Mouse (Mus musculus) heart, postnatal 10 days (tissue): ENCODE results near the gene Klrb1c. TPM values are rescaled to one million over a fixed set of nuclear protein-coding genes. Genes with fewer than 3 reads are reported as not detected.
"Not testable (repeated sequence)": the region's sequence is repeated elsewhere in the genome, so short reads cannot be mapped to it uniquely, and the experiment has no call there.

Experiments
- DNase-seq, 2 experiments: peaks; one replicate each; pipeline ENCODE4 v3.0.0; 2021
- intact Hi-C: fragments of 180-260 bp; cut with DNase I; formaldehyde crosslinking; loops from one replicate; pipeline ENCODE4 v1.15.1; 2025
- total RNA-seq, 2 experiments: library from RNA; stranded (reverse); gene quantifications; 2 replicates each; pipeline ENCODE4 v1.2.3; 2021

Klrb1c gene
- total RNA-seq, 2 experiments from 2014 or later = not detected

DNA sequence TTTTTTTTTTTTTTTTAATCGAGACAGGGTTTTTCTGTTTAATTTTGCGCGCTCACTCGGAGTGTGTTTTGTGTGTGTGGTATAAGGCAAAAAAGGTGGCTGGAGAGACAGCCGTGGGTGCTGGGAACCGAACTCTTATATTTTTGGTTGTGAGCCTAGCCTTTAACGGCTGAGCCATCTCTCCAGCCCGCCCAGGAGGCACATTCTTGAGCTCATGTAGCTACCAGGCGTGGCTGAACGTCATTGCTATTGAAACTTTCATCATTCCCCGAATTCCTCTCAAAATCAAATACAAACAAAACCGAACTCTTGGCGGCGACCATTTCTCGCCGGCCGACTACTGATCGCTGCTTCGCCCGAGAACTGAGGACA, 9.7 kb upstream of the Klrb1c start:
- intact Hi-C loops = not testable (repeated sequence)
- DNase-seq = peak; percentile 75 to 83

DNA sequence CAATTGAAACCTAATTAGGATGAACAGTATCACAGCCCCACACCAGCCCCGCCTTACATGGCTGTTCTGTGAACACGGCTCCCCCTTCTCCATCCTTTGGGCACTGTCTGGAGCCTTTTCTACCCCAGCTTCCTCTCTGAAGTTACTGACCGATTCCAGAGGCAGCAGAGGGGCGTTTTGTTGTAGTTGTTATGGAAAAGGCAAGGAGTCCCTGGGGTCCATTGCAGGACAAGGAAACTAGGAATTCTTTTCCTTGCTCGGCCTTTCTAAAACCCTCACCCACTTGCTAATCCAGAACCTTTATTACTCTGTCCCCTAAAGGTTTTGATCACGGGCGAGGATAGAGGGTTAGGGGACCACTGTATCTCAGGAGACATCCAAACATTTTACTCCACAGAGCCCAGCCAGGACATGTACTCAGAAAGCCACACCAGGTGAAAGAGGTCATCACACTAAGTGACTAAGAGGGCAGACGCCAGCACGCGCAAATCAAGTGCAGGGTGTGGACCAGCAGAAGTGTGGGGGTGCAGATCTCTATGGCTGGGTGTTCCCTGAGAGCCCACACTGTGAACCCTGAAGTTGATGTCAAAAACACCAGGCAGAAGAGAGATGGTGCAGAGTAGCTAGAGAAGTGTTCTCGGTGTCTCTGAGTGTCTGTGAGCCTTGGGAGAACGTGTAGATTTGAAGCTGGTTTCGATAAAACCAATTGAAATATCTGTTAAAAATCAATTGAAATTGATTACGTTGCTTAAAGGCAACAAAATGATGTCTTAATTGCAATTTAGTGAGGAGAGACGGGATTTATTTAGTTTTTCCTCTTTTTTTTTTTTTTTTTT, 9.1 kb upstream of the Klrb1c start:
- intact Hi-C loops = no loop called here
- peak; percentile 12 to 28 for DNase-seq

DNA sequence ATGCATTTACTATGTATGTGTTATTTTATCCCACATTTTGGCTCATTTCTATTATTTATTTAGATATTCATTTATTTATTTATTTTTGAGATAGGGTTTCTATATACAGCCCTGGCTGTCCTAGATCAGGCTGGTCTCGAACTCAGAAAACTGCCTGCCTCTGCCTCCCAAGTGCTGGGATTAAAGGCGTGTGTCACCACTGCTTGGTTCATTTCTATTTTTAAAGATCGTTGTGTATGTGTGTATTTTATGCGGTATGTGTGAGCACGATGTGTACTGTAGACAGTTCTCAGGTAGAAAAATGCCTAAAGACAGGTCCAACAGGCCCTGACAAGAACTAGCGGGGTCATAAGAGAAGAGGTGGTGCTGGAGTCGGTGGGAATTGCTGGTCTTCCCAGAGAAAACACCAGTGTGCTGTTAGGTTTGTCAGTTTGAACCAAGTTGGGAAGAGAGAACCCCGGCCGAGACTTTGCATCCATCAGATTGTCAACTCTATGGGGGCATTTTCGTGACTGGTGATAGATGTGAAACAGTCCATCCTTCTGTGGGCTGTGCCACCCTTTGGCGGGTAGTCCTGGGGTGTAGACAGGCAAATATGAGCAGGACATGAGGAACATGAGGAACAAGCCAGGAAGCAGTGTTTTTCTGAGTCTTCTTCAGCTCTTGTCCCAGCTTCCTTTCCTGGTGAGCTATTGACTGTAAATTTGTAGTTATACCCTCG, 8.3 kb upstream of the Klrb1c start:
- intact Hi-C loops = no loop called here
- no peak for DNase-seq

DNA sequence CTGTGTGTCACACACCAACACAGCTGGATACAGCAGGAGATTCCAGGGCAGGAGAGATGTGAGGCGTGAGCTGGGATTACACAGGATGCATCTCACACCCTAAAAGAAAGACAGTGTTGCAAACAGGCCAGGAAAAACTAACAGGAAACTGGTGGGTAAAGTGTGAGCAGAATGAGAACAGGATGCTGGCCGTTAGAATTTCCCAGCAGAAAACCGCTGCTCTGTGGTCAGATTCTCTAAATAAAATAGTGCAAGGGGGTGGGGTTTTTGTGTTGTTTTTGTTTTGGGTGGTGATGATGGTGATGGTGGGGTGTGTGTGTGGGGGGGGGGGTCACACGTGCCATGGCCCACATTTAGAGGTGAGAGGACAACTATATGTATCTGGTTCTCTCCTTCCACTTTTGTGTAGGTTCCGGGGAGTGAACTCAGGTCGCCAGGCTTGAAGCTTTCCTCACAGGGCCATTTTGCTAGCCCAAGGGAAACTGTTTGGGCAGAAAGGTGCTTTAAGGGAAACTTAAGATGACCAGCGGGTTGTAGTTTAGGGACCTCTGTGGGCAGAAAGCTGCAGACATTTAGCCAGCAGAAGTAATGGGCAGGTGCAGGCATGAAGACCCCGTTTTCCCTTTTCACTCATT, 7.4 kb upstream of the Klrb1c start:
- DNase-seq = no peak
- intact Hi-C loops = no loop called here

DNA sequence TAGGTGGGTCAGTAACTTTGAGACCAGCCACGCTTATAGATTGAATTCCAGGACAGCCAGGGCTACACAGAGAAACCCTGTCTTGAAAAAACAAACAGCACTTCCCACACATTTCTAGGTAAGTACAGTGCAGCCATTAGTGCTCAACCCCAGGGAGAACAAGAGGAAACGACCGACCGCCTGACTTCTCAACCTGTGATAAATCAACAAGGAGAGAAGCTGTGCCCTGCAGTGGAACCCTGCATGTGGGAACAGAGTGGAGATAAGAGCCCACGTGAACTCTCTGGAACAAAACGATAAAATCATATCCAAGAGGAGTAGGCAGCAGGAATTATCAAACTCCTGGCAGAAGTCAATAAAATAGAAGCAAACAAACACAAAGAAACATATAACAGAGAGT, 4.7 kb upstream of the Klrb1c start:
- intact Hi-C loops = no loop called here
- DNase-seq = no peak

DNA sequence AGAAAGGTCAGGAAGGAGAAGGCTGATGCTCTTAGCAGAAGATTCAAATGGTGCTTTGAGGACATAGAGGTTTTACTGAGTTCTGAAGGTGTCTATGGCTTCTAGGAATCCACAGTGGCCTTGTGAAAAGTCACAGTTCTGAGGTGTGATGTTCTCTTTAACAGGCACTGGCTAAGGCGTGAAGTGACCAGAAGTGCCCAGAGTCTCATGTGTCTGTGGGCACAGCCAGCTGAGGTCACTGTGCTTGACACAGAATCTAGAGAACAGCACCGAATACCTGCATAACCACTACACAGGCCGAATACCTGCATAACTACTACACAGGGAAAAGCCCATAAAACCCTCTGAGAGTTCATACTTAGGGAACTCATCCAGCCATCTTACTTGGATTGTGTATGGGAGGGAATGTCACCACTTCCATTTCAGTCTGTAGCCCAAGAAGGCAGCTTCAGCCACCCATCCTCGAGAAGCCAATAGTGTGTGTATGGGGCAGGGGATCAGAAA, 1.5 kb upstream of the Klrb1c start:
- intact Hi-C loops, DNase-seq: not testable (repeated sequence)

DNA sequence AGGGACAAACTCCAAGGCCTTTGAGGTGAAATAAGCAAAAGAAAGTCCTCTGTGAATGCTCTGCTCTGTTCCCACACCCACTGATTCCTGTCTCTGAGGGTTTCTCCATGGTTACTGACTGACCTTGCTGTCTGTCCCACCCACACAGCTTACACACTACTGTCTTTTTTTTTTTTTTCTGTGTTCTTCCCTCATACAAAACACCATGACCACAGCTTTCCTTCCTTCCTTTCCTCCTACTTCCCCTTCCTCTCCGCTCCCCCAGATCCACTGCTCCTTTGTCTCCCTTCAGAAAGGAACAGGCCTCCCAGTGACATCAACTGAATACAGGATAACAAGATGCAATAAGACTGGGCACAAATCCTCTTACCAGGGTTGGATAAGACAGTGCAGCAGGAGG, 498 bp downstream of the Klrb1c start:
- intact Hi-C loops = no loop called here
- DNase-seq = no peak

DNA sequence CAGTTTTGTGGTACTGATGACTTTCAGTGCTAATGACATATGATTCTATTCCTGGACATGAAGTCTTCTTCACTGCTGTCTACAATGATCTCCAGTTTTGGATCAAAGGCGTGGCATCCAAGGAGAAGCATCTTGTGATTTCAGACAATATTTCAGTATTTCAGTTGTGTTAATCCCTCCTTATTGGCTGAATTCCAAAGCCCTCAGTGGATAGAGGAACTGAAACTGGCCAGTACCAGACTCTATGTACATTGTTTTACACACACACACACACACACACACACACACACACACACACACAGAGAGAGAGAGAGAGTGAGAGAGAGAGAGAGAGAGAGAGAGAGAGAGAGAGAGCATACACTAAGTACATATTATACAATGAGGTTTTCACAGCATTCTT, 2.6 kb downstream of the Klrb1c start:
- intact Hi-C loops, DNase-seq: not testable (repeated sequence)

DNA sequence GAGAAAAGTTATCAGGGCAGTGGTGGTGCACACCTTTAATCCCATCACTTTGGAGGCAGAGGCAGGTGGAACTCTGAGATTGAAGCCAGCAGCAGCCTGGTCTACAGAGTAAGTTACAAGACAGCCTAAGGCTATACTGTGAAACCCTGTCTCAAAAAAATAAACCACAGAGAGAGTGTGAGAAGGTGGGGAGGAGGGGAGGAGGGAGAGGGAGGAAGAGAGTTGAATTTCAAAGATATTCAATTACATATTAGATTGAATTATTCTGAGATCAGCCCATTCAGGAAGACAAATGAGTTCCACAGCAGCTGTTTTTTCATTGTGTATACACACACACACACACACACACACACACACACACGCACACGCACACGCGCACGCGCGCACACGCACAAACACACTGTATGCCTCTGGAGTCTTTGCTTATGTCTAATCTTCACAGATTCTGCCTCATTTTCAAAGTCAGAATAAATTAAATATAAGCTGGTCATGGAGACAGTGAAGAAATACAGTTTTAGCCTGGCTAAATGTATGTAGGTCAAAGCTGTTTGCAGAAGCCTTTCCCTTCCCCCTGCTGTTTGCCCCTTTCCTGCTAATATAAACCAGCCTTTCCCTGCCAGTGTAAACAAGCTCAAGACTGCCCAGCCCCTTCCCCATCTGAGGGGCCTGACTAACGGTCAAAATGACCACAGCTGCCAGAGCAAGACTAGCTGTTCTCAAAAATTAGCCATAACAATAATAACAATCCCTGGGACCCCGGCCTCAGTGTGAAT, 19.3 kb downstream of the Klrb1c start:
- DNase-seq = no peak
- intact Hi-C loops = loop anchor here (10.0 kb wide), 1 partner anchor 335 kb away; the partner anchor contains the start of gene Fkbp4

DNA sequence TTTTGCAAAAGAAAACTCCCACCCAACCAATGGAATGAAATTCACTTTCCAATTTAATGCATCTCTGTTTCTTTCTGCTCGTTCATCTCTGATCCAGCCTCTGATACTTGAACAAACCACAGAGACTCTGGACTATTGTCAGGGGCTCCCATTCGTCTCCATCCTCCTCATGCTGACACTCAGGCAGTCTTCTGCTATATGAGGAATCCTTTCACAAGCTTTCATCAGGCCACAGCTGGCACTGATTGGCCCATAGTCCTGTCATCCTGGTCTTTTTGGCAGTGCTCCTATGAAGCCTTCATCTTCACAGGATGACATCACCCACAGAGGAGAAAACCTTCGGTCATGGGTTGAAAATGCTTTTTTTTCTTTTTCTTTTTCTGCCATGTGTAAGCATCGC, 21.0 kb downstream of the Klrb1c start:
- no peak for DNase-seq
- intact Hi-C loops = loop anchor here (10.0 kb wide), 1 partner anchor 333 kb away; the partner anchor contains the start of gene Fkbp4

DNA sequence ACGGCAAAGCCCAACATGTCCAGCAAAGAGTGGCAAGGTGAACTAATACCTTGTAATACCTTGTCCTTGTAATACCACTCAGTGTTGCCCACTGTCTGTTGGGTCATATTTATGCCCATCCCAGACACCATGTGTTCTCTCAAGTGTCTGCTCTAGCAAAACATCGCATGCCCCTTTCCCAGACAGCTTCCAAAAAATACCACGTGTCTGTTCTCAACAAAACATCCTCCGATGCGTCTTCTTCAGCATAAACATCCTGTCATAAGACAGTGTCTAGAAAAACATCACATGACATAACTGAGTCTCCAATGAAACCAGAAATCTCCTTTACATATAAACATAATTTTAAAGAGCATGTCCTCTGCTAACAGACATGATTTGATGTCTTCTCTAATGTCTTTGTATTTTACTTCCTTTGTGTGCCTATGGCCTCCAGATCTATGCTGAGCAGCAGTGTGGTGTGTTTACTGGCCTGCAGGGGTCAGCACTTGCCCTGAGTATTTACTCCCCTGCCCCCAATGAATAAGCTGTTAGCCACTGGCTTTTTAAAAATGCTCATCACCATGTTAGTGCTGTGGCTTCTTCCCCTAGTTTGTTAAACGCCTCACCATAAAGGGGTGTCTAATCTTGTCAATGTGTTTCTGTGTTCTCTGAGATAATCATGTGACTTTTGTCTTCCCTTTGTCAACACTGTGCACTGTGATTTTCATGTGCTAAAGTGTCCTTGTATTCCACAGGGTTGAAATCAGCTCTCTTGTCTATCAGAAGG, 22.3 kb downstream of the Klrb1c start:
- peak; percentile 55 to 57 for DNase-seq
- intact Hi-C loops = loop anchor here (1.0 to 10.0 kb wide), 2 partner anchors 40 to 332 kb away; partner anchors contain the start of gene Fkbp4

DNA sequence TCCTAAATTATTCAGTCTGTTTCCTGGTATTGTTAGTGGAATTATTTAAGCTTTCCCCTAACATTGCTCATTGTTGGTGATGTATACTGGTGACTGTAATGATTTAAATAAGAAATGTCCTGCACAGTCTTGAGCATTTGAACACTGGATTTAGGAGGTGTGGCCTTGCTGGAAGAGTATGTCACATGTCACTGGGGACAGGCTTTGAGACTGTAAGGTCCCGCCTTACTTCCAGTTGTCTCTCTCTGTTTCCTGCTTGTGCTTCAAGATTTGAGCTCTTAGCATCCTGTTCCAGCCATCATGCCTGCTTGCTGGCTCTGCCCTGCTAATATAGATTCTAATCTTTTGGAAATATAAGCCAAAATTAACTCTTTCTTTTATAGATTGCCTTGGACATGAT, 23.8 kb downstream of the Klrb1c start:
- no peak for DNase-seq
- intact Hi-C loops = loop anchor here (10.0 kb wide), 1 partner anchor 330 kb away; the partner anchor contains the start of gene Fkbp4

DNA sequence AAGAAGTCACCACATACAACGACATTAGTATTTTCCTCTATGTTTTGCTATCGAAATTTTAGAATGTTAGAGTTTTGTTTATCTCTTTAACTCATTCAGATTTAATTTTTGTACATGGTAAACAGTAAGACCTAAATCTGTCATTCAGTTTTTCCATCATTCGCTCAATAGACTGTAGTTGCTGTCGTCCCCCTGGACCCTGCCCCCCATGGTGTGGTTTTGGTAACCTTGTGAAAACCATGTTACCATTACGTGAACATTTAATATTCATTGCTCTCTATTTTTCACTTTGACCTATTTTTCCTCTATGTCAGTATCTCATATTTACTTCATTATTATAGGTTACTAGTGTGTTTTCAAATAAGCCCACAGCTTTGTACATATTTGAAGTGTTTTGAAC, 24.4 kb downstream of the Klrb1c start:
- no peak for DNase-seq
- intact Hi-C loops = loop anchor here (1.0 to 10.0 kb wide), 3 partner anchors 38 to 330 kb away; partner anchors contain the start of gene Fkbp4

DNA sequence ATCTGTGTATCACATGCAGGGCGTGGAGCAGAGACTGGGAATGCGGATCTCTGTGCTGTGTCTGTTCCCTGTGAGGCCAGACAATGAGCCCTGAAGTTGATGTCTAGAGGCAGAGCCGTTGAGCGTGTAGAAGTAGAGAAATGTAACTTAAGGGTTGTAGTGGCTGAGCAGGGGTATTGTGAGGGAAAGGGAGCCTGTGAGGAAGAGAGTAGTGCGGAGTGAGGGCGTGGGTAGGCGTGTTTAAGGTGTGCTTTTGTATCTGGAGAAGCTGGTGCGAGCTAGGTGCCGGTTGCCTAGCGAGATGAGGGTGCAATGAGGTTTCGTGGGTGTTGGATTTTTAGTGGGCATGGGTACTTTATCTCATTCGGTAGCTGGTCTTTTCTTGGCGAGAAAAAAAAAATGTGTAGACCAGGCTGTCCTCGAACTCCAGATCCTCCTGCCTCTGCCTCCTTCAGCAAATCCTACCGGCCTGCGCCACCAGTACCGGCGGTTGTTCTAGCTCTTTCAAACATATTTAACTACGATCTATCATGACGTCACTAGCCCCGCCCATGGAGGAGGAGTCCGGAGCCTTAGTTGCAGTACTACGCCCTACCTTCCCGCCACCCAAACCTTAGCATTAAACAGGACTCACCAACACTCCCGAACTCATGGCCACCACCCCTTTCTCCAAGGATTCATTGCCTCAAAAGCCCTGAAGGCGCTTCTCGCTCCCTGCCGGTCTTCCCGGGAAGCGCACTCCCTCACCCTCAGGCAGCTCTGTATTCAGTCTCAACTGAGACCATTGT, 25.1 kb downstream of the Klrb1c start:
- intact Hi-C loops = loop anchor here (1.0 to 10.0 kb wide), 3 partner anchors 38 to 329 kb away; partner anchors contain the start of gene Fkbp4
- peak; percentile 96 to 97 for DNase-seq

DNA sequence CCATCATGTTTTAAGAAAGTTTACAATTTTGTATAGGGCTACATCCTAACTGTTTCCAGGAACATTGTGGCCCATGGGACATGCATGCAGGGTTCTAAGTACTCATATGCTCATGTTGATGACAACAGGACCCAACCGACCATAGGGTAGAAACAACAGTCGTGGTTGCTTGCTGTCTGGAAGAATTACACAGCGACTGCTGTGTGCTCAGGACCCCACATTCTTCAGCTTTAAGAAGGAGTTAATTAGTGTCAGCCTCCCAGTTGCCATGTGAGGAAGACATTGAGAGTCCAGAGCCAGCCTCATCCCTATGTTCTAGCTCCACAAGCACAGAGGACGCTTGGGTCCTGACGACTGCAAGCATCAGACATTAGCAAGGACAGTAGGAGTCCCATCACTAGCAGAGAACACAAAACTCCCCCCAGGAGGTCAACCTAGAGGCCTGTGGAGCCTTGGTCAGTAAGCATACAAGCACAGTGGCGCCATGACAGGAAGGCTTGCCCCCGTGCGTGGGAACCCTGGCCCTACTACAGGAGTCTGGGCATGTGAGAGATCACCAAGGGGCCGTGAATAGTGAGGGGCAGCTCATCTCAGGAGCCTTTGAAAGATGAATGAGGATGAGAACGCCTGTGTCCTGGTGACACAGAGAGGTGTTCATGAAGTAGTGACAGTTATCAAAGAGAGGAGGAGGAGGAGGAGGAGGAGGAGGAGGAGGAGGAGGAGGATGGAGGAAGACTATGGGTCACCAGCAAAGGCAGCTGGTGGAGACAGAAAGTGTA, 25.9 kb downstream of the Klrb1c start:
- DNase-seq = not testable (repeated sequence)
- intact Hi-C loops = loop anchor here (10.0 kb wide), 1 partner anchor 328 kb away; the partner anchor contains the start of gene Fkbp4

DNA sequence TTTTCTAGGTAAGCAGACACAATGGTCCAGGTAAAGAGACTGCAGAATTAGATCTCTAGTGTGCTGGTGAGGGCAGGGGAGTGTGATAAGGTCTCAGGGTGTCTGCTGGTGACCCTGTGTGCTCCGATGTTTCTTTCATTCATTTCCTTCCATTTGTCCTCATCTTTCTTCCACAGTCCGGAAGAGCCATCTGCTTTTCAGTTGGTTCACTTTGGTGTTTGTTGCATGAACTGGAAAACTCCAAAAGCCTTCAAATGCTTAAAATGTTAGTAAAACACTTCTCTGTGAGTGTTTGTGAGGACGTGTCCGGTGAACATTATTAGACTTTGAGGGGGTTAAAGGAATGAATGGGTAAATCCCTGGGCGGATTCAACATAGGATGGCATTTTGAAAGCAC, 27.9 kb downstream of the Klrb1c start:
- no peak for DNase-seq
- intact Hi-C loops = loop anchor here (10.0 kb wide), 1 partner anchor 326 kb away; the partner anchor contains the start of gene Fkbp4

DNA sequence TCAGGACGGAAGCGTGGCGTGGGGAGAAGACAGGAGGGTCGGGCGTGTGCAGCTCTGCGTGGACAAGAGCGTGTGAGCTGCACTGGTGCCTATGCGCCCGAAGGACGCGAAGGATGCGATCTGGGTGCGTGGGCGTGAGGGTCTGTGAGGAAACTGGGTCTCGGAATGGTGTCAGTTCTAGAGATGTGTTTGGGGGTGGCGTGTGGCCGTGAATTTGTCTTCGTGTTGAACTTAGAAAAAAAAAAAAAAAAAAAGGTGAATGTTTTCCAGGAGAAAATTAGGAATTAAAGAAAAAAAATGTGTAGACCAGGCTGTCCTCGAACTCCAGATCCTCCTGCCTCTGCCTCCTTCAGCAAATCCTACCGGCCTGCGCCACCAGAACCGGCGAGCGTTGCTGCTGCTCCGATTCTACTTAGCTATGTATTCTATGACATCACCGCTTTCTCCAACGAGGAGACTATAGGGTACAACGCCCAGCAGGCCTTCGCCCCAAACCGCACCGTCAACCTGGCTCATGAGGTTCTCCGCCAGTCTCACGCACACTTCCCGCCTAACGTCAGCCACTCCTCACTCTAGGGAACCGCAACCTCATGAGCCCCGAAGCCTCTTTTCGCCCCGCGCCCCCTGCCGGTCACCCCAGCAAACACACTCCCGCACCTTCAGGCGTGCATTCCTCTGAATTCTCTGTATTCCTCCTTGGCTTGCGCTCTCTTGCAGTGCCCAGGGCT, 28.4 kb downstream of the Klrb1c start:
- intact Hi-C loops = loop anchor here (1.0 to 10.0 kb wide), 2 partner anchors 78 to 326 kb away; partner anchors contain the start of gene Fkbp4
- DNase-seq = peak; percentile 90 to 94
